Mouse (Mus musculus): ENCODE results near the gene Tmem207. TPM values are rescaled to one million over a fixed set of nuclear protein-coding genes. Genes with fewer than 3 reads are reported as not detected.

The Tmem207 gene
- not detected for total RNA-seq (2023)

DNA sequence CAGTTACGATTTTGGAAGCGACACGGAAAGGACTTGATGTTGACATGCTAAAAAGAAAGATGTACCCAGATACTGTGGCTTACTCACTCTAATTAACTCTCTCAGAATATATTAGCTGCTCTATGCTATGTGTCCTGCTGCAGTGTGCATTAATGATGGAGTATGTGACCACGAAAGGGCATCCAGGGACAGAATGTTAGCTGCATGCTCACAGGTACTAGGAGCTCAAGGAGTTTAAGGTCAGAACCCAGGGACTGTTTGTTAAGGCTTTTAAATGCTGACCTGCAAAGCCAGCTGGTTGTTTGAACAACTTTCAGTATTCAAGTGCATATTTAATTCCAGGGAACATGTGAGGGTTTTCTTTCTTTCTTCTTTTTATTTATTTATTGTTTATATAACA is at the start of gene Tmem207:
Tmem207 (minus strand) TSS at position 101 of the 400 bp plus-strand sequence.

GRCm38 (mm10) chr16:26462835-26463234 is 63.7 kb downstream of the Tmem207 start, which contains the start of gene Cldn16:
Gene Cldn16 (plus strand): TSS chr16:26463135.

Other genes with a start within 250 kb of the Tmem207 start
- gene Cldn1, start 154.9 kb downstream of the Tmem207 start, total RNA-seq (2023): under 1 TPM in 1 of 2 experiments, not detected in 1; 0.10 TPM
- not detected for gene Cldn16, start 63.6 kb downstream of the Tmem207 start, total RNA-seq (2023)
- 10 to 100 TPM; 16.4 to 18.0 TPM for gene Il1rap, start 54.9 kb upstream of the Tmem207 start, total RNA-seq (2023)

Data from monocyte, adult 59 days (primary cell).